Mouse (Mus musculus) midbrain, embryonic 12.5 days (tissue): Measurements from ENCODE around the gene Nisch. TPM values are rescaled to one million over a fixed set of nuclear protein-coding genes. Genes with fewer than 3 reads are reported as not detected.

Source experiments
- ATAC-seq: fragments of 200-750 bp; cut with Nextera tagmentation; 2 replicates; pipeline ENCODE4 v1.8.0; 2017; ENCODE audit warnings: low read depth, moderate TSS enrichment, moderate library complexity; ENCODE audit not compliant: low FRiP score
- H3K27ac ChIP-seq: fragments of 300-500 bp; sonication (generic); replicated peaks from 2 replicates; pipeline ENCODE4 v1.5.1; 2016; ENCODE audit warnings: mild to moderate bottlenecking
- H3K27me3 ChIP-seq: fragments of 300-500 bp; sonication (generic); 2 replicates; pipeline ENCODE4 v1.6.1; 2016; ENCODE audit warnings: mild to moderate bottlenecking
- H3K36me3 ChIP-seq: fragments of 300-500 bp; sonication (generic); 2 replicates; pipeline ENCODE4 v1.6.1; 2016
- H3K4me1 ChIP-seq: fragments of 300-500 bp; sonication (generic); 2 replicates; pipeline ENCODE4 v1.6.1; 2016
- H3K4me2 ChIP-seq: fragments of 300-500 bp; sonication (generic); replicated peaks from 2 replicates; pipeline ENCODE4 v1.6.1; 2016; ENCODE audit warnings: mild to moderate bottlenecking, moderate library complexity
- H3K4me3 ChIP-seq: fragments of 300-500 bp; sonication (generic); 2 replicates; pipeline ENCODE4 v1.5.1; 2016; ENCODE audit warnings: mild to moderate bottlenecking
- H3K9ac ChIP-seq: fragments of 300-500 bp; sonication (generic); replicated peaks from 2 replicates; pipeline ENCODE4 v1.6.1; 2016; ENCODE audit warnings: mild to moderate bottlenecking, moderate library complexity
- H3K9me3 ChIP-seq: fragments of 300-500 bp; sonication (generic); 2 replicates; pipeline ENCODE4 v1.6.1; 2016; ENCODE audit warnings: mild to moderate bottlenecking
- WGBS: fragments of 180-500 bp; shearing (Covaris S2); methylation state at CpG from one replicate; pipeline ENCODE4 v1.1.7; 2016; 5-methylcytosine and 5-hydroxymethylcytosine counted together
- polyA plus RNA-seq: library from polyadenylated mRNA; unstranded; fragments of >200 nt; fragmentation: Nextera tagmentation; extraction: Ambion mirVana; gene quantifications from 2 replicates; pipeline ENCODE4 v1.2.1, GENCODE M21; 2016

Nisch gene
- polyA plus RNA-seq, 1 experiment from 2014 or later, result 480 TPM

- H3K9me3 ChIP-seq, result no peaks in the 10 kb centered on the region
- no peak for ATAC-seq
- WGBS, result 72% methylated on average over 2 of the region's 2 CpGs
Observed at GRCm38 (mm10) chr14:31182786-31183290, 33.9 kb downstream of the Nisch start.

GRCm38 (mm10) chr14:31181512-31181911 is 35.2 kb downstream of the Nisch start:
- Histone ChIP-seq H3K9me3 (no peaks in the 10 kb centered on the region), H3K4me2 (no peak overlapping the region), H3K4me1 (no peaks in the 10 kb centered on the region), H3K4me3 (no peak overlapping the region), H3K27me3 (no peaks in the 10 kb centered on the region), H3K9ac (no peak overlapping the region), H3K36me3 (peaks cover 97% of the 10 kb centered on the region), H3K27ac (no peak overlapping the region)
- WGBS, result 94% methylated on average over 4 of the region's 4 CpGs
- no peak for ATAC-seq

More at GRCm38 (mm10) chr14:31182786-31183290, 33.9 kb downstream of the Nisch start:
- Histone ChIP-seq H3K9ac (no peak overlapping the region), H3K4me1 (no peaks in the 10 kb centered on the region), H3K27me3 (no peaks in the 10 kb centered on the region), H3K4me2 (no peak overlapping the region), H3K27ac (no peak overlapping the region), H3K36me3 (peaks cover 97% of the 10 kb centered on the region), H3K4me3 (no peak overlapping the region)

- H3K27me3 ChIP-seq, result no peaks in the 10 kb centered on the region
- H3K4me3 ChIP-seq, result no peak overlapping the region
- 94% methylated on average over 12 of the region's 12 CpGs for WGBS
- no peak for ATAC-seq
- H3K27ac ChIP-seq, result no peak overlapping the region
- peaks cover 97% of the 10 kb centered on the region for H3K36me3 ChIP-seq
- H3K4me2 ChIP-seq, result no peak overlapping the region
- no peaks in the 10 kb centered on the region for H3K9me3 ChIP-seq
- no peaks in the 10 kb centered on the region for H3K4me1 ChIP-seq
- no peak overlapping the region for H3K9ac ChIP-seq
Observed at GRCm38 (mm10) chr14:31179677-31180365, 36.9 kb downstream of the Nisch start.

GRCm38 (mm10) chr14:31177715-31178114 is 39.0 kb downstream of the Nisch start:
- Histone ChIP-seq H3K4me3 (no peak overlapping the region), H3K4me1 (no peaks in the 10 kb centered on the region), H3K27me3 (no peaks in the 10 kb centered on the region), H3K36me3 (peaks cover 97% of the 10 kb centered on the region), H3K27ac (no peak overlapping the region), H3K9ac (no peak overlapping the region), H3K4me2 (no peak overlapping the region), H3K9me3 (no peaks in the 10 kb centered on the region)
- ATAC-seq, result no peak
- WGBS, result 96% methylated on average over 5 of the region's 5 CpGs

- H3K36me3 ChIP-seq, result peaks cover 97% of the 10 kb centered on the region
- ATAC-seq, result no peak
- no peaks in the 10 kb centered on the region for H3K4me1 ChIP-seq
- H3K27me3 ChIP-seq, result no peaks in the 10 kb centered on the region
- no peak overlapping the region for H3K27ac ChIP-seq
- no peak overlapping the region for H3K4me3 ChIP-seq
- no peak overlapping the region for H3K9ac ChIP-seq
- 93% methylated on average over 16 of the region's 16 CpGs for WGBS
- H3K4me2 ChIP-seq, result no peak overlapping the region
- no peaks in the 10 kb centered on the region for H3K9me3 ChIP-seq
Observed at GRCm38 (mm10) chr14:31177287-31177686, 39.5 kb downstream of the Nisch start.

- ATAC-seq, result no peak
- Histone ChIP-seq H3K9me3 (no peaks in the 10 kb centered on the region), H3K27me3 (no peaks in the 10 kb centered on the region), H3K9ac (no peak overlapping the region), H3K4me1 (no peaks in the 10 kb centered on the region), H3K4me3 (no peak overlapping the region), H3K4me2 (no peak overlapping the region), H3K27ac (no peak overlapping the region), H3K36me3 (peaks cover 88% of the 10 kb centered on the region)
- 92% methylated on average over 7 of the region's 7 CpGs for WGBS
Observed at GRCm38 (mm10) chr14:31173537-31173936, 43.2 kb downstream of the Nisch start.

GRCm38 (mm10) chr14:31172781-31173455 is 43.8 kb downstream of the Nisch start:
- no peaks in the 10 kb centered on the region for H3K4me1 ChIP-seq
- no peak overlapping the region for H3K4me3 ChIP-seq
- no peaks in the 10 kb centered on the region for H3K9me3 ChIP-seq
- no peak for ATAC-seq
- no peak overlapping the region for H3K9ac ChIP-seq
- H3K36me3 ChIP-seq, result peaks cover 84% of the 10 kb centered on the region
- H3K27me3 ChIP-seq, result no peaks in the 10 kb centered on the region
- H3K4me2 ChIP-seq, result no peak overlapping the region
- WGBS, result 89% methylated on average over 18 of the region's 18 CpGs
- H3K27ac ChIP-seq, result no peak overlapping the region

GRCm38 (mm10) chr14:31171821-31172220 is 44.9 kb downstream of the Nisch start:
- no peak for ATAC-seq
- Histone ChIP-seq H3K4me1 (no peaks in the 10 kb centered on the region), H3K9me3 (no peaks in the 10 kb centered on the region), H3K4me3 (no peak overlapping the region), H3K36me3 (peaks cover 73% of the 10 kb centered on the region), H3K27ac (no peak overlapping the region), H3K27me3 (no peaks in the 10 kb centered on the region), H3K4me2 (no peak overlapping the region), H3K9ac (no peak overlapping the region)
- 98% methylated on average over 15 of the region's 15 CpGs for WGBS

- H3K4me1 ChIP-seq, result 0 out of 2 replicates have a peak, but pooled peaks cover under 1% of the 10 kb centered on the region
- H3K4me2 ChIP-seq, result no peak overlapping the region
- H3K9ac ChIP-seq, result no peak overlapping the region
- ATAC-seq, result no peak
- 90% methylated on average over 11 of the region's 11 CpGs for WGBS
- no peak overlapping the region for H3K4me3 ChIP-seq
- peaks cover 69% of the 10 kb centered on the region for H3K36me3 ChIP-seq
- no peaks in the 10 kb centered on the region for H3K27me3 ChIP-seq
- 0 out of 2 replicates have a peak overlapping the region, but pooled peaks have one; percentile 42 for H3K27ac ChIP-seq
- no peaks in the 10 kb centered on the region for H3K9me3 ChIP-seq
Observed at GRCm38 (mm10) chr14:31171386-31171785, 45.4 kb downstream of the Nisch start.

- H3K4me2 ChIP-seq, result no peak overlapping the region
- 0 out of 2 replicates have a peak, but pooled peaks cover 4% of the 10 kb centered on the region for H3K4me1 ChIP-seq
- 89% methylated on average over 13 of the region's 13 CpGs for WGBS
- no peaks in the 10 kb centered on the region for H3K9me3 ChIP-seq
- no peak for ATAC-seq
- no peak overlapping the region for H3K4me3 ChIP-seq
- H3K27ac ChIP-seq, result peak overlapping the region; percentile 31; the same call in 1 of the 2 replicates
- peaks cover 65% of the 10 kb centered on the region for H3K36me3 ChIP-seq
- no peaks in the 10 kb centered on the region for H3K27me3 ChIP-seq
- no peak overlapping the region for H3K9ac ChIP-seq
Observed at GRCm38 (mm10) chr14:31170963-31171362, 45.8 kb downstream of the Nisch start.

GRCm38 (mm10) chr14:31169508-31169907 is 47.2 kb downstream of the Nisch start:
- H3K27ac ChIP-seq, result no peak overlapping the region
- H3K4me3 ChIP-seq, result no peak overlapping the region
- ATAC-seq, result no peak
- H3K9ac ChIP-seq, result no peak overlapping the region
- H3K4me2 ChIP-seq, result no peak overlapping the region
- 0 out of 2 replicates have a peak, but pooled peaks cover 4% of the 10 kb centered on the region for H3K4me1 ChIP-seq
- no peaks in the 10 kb centered on the region for H3K27me3 ChIP-seq
- H3K9me3 ChIP-seq, result no peaks in the 10 kb centered on the region
- H3K36me3 ChIP-seq, result peaks cover 50% of the 10 kb centered on the region
- 78% methylated on average over 6 of the region's 6 CpGs for WGBS

- 59% methylated on average over 10 of the region's 10 CpGs for WGBS
- H3K4me3 ChIP-seq, result no peak within 1 kb of the TSS
- no peak within 1 kb of the TSS; the same call in 1 of the 2 replicates for H3K27ac ChIP-seq
- 0 out of 2 replicates have a peak, but pooled peaks cover 4% of the 10 kb centered on the region for H3K4me1 ChIP-seq
- peaks cover 39% of the 10 kb centered on the region for H3K36me3 ChIP-seq
- H3K9me3 ChIP-seq, result no peaks in the 10 kb centered on the region
- no peak for ATAC-seq
- H3K4me2 ChIP-seq, result no peak within 1 kb of the TSS
- H3K27me3 ChIP-seq, result no peaks in the 10 kb centered on the region
- peak within 1 kb of the TSS; percentile 17; the same call in 1 of the 2 replicates for H3K9ac ChIP-seq
Observed at GRCm38 (mm10) chr14:31168425-31168824, 48.3 kb downstream of the Nisch start, which contains the start of gene Stab1. Gene Stab1, minus strand, starts transcription at chr14:31168641.
